Mouse (Mus musculus): ENCODE measurements around the gene Ccdc60. TPM values are rescaled to one million over a fixed set of nuclear protein-coding genes. Genes with fewer than 3 reads are reported as not detected.
A peak's percentile ranks its signal among the peaks of the same experiment; 100 is the strongest.

Gene Ccdc60
- total and polyA plus RNA-seq, 2 experiments from 2014 or later = 1.9 to 3.7 TPM

GRCm38 (mm10) chr5:116228414-116228813 is 60.4 kb downstream of the Ccdc60 start:
- Histone ChIP-seq H3K27me3 (ENCODE audit: insufficient read depth, low read length) (no peaks in the 10 kb centered on the region), H3K9me3 (ENCODE audit: low read length) (no peaks in the 10 kb centered on the region), H3K9ac (0 out of 2 replicates have a peak overlapping the region, but pooled peaks have one; percentile 4), H3K4me3 (ENCODE audit: low read depth, low read length) (no peak overlapping the region; the same call in 1 of the 2 replicates), H3K27ac (ENCODE audit: low read depth, low read length) (no peak overlapping the region), H3K4me1 (ENCODE audit: insufficient read depth) (0 out of 2 replicates have a peak, but pooled peaks cover 4% of the 10 kb centered on the region), H3K4me2 (ENCODE audit: low read depth) (no peak overlapping the region), H3K36me3 (ENCODE audit: insufficient read depth) (no peaks in the 10 kb centered on the region)
- 0 out of 2 replicates have a peak, but pooled peaks have one; percentile 55 for ATAC-seq
- WGBS = 61% methylated on average over 6 of the region's 6 CpGs
- DNase-seq = peak; percentile 31
- TF ChIP-seq CTCF (IDR thresholded peaks at IDR 0.05; ENCODE audit: low read depth) = no peak

GRCm38 (mm10) chr5:116224023-116224422 is 64.8 kb downstream of the Ccdc60 start:
- DNase-seq (no peak), ATAC-seq (no peak)
- H3K27ac ChIP-seq (ENCODE audit: low read depth, low read length) = no peak overlapping the region
- no peaks in the 10 kb centered on the region for H3K36me3 ChIP-seq (ENCODE audit: insufficient read depth)
- H3K27me3 ChIP-seq (ENCODE audit: insufficient read depth, low read length) = no peaks in the 10 kb centered on the region
- no peaks in the 10 kb centered on the region for H3K4me1 ChIP-seq (ENCODE audit: insufficient read depth)
- H3K9ac ChIP-seq = no peak overlapping the region
- no peak overlapping the region for H3K4me2 ChIP-seq (ENCODE audit: low read depth)
- peak; percentile 8; the same call in 1 of the 2 replicates for TF ChIP-seq CTCF (IDR thresholded peaks at IDR 0.05; ENCODE audit: low read depth)
- no peaks in the 10 kb centered on the region for H3K9me3 ChIP-seq (ENCODE audit: low read length)
- no peak overlapping the region for H3K4me3 ChIP-seq (ENCODE audit: low read depth, low read length)
- WGBS = 83% methylated on average over 6 of the region's 6 CpGs

GRCm38 (mm10) chr5:116221916-116222315 is 66.9 kb downstream of the Ccdc60 start:
- Histone ChIP-seq H3K4me3 (ENCODE audit: low read depth, low read length) (no peak overlapping the region), H3K27ac (ENCODE audit: low read depth, low read length) (no peak overlapping the region), H3K4me1 (ENCODE audit: insufficient read depth) (no peaks in the 10 kb centered on the region), H3K9ac (no peak overlapping the region), H3K4me2 (ENCODE audit: low read depth) (no peak overlapping the region), H3K9me3 (ENCODE audit: low read length) (no peaks in the 10 kb centered on the region), H3K36me3 (ENCODE audit: insufficient read depth) (no peaks in the 10 kb centered on the region), H3K27me3 (ENCODE audit: insufficient read depth, low read length) (no peaks in the 10 kb centered on the region)
- 97% methylated on average over 3 of the region's 3 CpGs for whole genome bisulfite sequencing
- no peak for DNase-seq
- TF ChIP-seq CTCF (IDR thresholded peaks at IDR 0.05; ENCODE audit: low read depth) = no peak
- ATAC-seq = no peak

GRCm38 (mm10) chr5:116219288-116219687 is 69.5 kb downstream of the Ccdc60 start:
- H3K9me3 ChIP-seq (ENCODE audit: low read length) = no peaks in the 10 kb centered on the region
- no peak overlapping the region for H3K4me3 ChIP-seq (ENCODE audit: low read depth, low read length)
- H3K27me3 ChIP-seq (ENCODE audit: insufficient read depth, low read length) = no peaks in the 10 kb centered on the region
- no peaks in the 10 kb centered on the region for H3K36me3 ChIP-seq (ENCODE audit: insufficient read depth)
- no peak for DNase-seq
- WGBS = 45% methylated on average over 7 of the region's 7 CpGs
- no peak for TF ChIP-seq CTCF (IDR thresholded peaks at IDR 0.05; ENCODE audit: low read depth)
- no peak for ATAC-seq
- H3K9ac ChIP-seq = no peak overlapping the region
- H3K4me1 ChIP-seq (ENCODE audit: insufficient read depth) = no peaks in the 10 kb centered on the region
- no peak overlapping the region for H3K27ac ChIP-seq (ENCODE audit: low read depth, low read length)
- no peak overlapping the region for H3K4me2 ChIP-seq (ENCODE audit: low read depth)

- Histone ChIP-seq H3K9me3 (ENCODE audit: low read length) (no peaks in the 10 kb centered on the region), H3K27me3 (ENCODE audit: insufficient read depth, low read length) (no peaks in the 10 kb centered on the region), H3K4me3 (ENCODE audit: low read depth, low read length) (no peak overlapping the region), H3K9ac (no peak overlapping the region), H3K36me3 (ENCODE audit: insufficient read depth) (no peaks in the 10 kb centered on the region), H3K4me1 (ENCODE audit: insufficient read depth) (no peaks in the 10 kb centered on the region), H3K4me2 (ENCODE audit: low read depth) (no peak overlapping the region), H3K27ac (ENCODE audit: low read depth, low read length) (no peak overlapping the region)
- ATAC-seq = no peak
- 73% methylated on average over 5 of the region's 5 CpGs for WGBS
- TF ChIP-seq CTCF (IDR thresholded peaks at IDR 0.05; ENCODE audit: low read depth) = peak; percentile 46
- no peak for DNase-seq
These were observed 76.1 kb downstream of the Ccdc60 start for GRCm38 (mm10) chr5:116212706-116213105.

GRCm38 (mm10) chr5:116209378-116210091 is 79.2 kb downstream of the Ccdc60 start:
- no peak for TF ChIP-seq CTCF (IDR thresholded peaks at IDR 0.05; ENCODE audit: low read depth)
- ATAC-seq = 0 out of 2 replicates have a peak, but pooled peaks have one; percentile 4
- Histone ChIP-seq H3K9me3 (ENCODE audit: low read length) (no peaks in the 10 kb centered on the region), H3K4me1 (ENCODE audit: insufficient read depth) (peaks cover 2% of the 10 kb centered on the region; the same call in 1 of the 2 replicates), H3K4me3 (ENCODE audit: low read depth, low read length) (no peak overlapping the region), H3K36me3 (ENCODE audit: insufficient read depth) (no peaks in the 10 kb centered on the region), H3K4me2 (ENCODE audit: low read depth) (peak overlapping the region; percentile 24; the same call in 1 of the 2 replicates), H3K27ac (ENCODE audit: low read depth, low read length) (peak overlapping the region; percentile 76), H3K27me3 (ENCODE audit: insufficient read depth, low read length) (no peaks in the 10 kb centered on the region), H3K9ac (no peak overlapping the region)
- 24% methylated on average over 11 of the region's 11 CpGs for WGBS
- DNase-seq = no peak

- H3K4me1 ChIP-seq (ENCODE audit: insufficient read depth) = peaks cover 2% of the 10 kb centered on the region; the same call in 1 of the 2 replicates
- peak; percentile 85 for DNase-seq
- H3K9me3 ChIP-seq (ENCODE audit: low read length) = no peaks in the 10 kb centered on the region
- peak overlapping the region; percentile 76 for H3K27ac ChIP-seq (ENCODE audit: low read depth, low read length)
- ATAC-seq = peak; percentile 94
- no peaks in the 10 kb centered on the region for H3K36me3 ChIP-seq (ENCODE audit: insufficient read depth)
- H3K4me3 ChIP-seq (ENCODE audit: low read depth, low read length) = no peak overlapping the region
- TF ChIP-seq CTCF (IDR thresholded peaks at IDR 0.05; ENCODE audit: low read depth) = no peak
- H3K9ac ChIP-seq = no peak overlapping the region
- H3K4me2 ChIP-seq (ENCODE audit: low read depth) = peak overlapping the region; percentile 24; the same call in 1 of the 2 replicates
- 6% methylated on average over 16 of the region's 16 CpGs for WGBS
- no peaks in the 10 kb centered on the region for H3K27me3 ChIP-seq (ENCODE audit: insufficient read depth, low read length)
These were observed 79.9 kb downstream of the Ccdc60 start for GRCm38 (mm10) chr5:116208741-116209368.
